Mouse (Mus musculus) cerebellum, adult 2 months (tissue): ENCODE measurements at regions not wholly inside any gene's neighbourhood (a gene's known extent, or its start where the extent isn't known, plus 50 kb on each side); places are given as distances from the start of the nearest gene placed in this dataset.

Source experiments
- DNase-seq, 2 experiments: peaks; one replicate each; pipeline ENCODE4 v3.0.0; 2021
- H3K27ac ChIP-seq: fragments of 200-500 bp; 2 replicates; pipeline ENCODE4 v1.5.1; 2012; ENCODE audit warnings: low read length, control low read depth, inconsistent platforms; ENCODE audit not compliant: insufficient read depth
- H3K27me3 ChIP-seq: fragments of 200-500 bp; 2 replicates; pipeline ENCODE4 v1.6.1; 2012; ENCODE audit warnings: inconsistent platforms, mild to moderate bottlenecking, low read length, moderate library complexity; ENCODE audit not compliant: control insufficient read depth, insufficient read depth
- H3K4me1 ChIP-seq: fragments of 200-500 bp; 2 replicates; pipeline ENCODE4 v1.6.1; 2011; ENCODE audit warnings: low read length; ENCODE audit not compliant: control insufficient read depth, insufficient read depth
- H3K4me3 ChIP-seq: fragments of 200-500 bp; replicated peaks from 2 replicates; pipeline ENCODE3; 2011; ENCODE audit warnings: mild to moderate bottlenecking, low read depth, low read length, control low read depth; ENCODE audit not compliant: insufficient read depth
- CTCF ChIP-seq: fragments of 200-500 bp; IDR thresholded peaks from 2 replicates; pipeline ENCODE4 v1.5.1; 2011; ENCODE audit warnings: low read depth, mild to moderate bottlenecking, control low read depth, low read length, moderate library complexity, borderline replicate concordance; ENCODE audit not compliant: insufficient read depth
- POLR2A ChIP-seq: fragments of 200-500 bp; IDR thresholded peaks from 2 replicates; pipeline ENCODE4 v1.6.1; 2011; ENCODE audit warnings: low read length, control low read depth, borderline replicate concordance; ENCODE audit not compliant: insufficient read depth
- WGBS: fragments of 180-500 bp; shearing (Covaris S2); methylation state at CpG from one replicate; pipeline ENCODE4 v1.1.7; 2018; 5-methylcytosine and 5-hydroxymethylcytosine counted together

- H3K4me3 ChIP-seq, result no peak overlapping the region
- no peak for TF ChIP-seq POLR2A
- no peak for TF ChIP-seq CTCF
- H3K4me1 ChIP-seq, result no peaks in the 10 kb centered on the region
- no peak for DNase-seq
- no peak overlapping the region for H3K27ac ChIP-seq
- no peaks in the 10 kb centered on the region for H3K27me3 ChIP-seq
- 92% methylated on average over 4 of the region's 4 CpGs for WGBS
Observed at GRCm38 (mm10) chr6:78599751-78600150, 131.1 kb upstream of the Reg3g start.

DNA sequence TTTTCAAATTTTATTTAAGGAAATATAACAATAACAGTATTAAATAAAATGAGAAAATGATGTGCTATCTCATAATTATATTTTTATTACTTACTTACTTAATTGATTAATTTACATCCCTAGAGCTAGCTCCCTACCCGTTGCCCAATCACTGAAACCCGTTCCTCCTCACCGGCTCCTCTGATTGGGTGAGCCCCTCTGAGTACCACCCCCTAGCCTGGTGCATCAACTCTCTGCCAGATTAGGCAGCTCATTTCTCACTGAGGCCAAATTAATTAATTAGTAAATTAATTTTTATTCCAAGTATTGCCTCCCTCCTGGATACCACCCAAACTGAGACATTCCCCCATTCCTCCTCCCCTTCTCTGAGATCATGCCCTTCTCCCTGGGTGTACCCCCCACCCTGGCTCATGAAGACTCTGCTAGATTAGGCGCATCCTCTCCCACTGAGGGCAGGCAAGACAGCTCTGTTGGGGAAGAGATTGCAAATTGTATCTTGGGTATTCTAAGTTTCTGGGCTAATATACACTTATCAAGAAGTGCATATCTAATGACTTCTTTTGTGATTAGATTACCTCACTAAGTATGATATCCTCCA is 101.4 kb upstream of the Reg3g start:
- 94% methylated on average over 4 of the region's 4 CpGs for WGBS
- TF ChIP-seq POLR2A (no peak), CTCF (no peak)

DNA sequence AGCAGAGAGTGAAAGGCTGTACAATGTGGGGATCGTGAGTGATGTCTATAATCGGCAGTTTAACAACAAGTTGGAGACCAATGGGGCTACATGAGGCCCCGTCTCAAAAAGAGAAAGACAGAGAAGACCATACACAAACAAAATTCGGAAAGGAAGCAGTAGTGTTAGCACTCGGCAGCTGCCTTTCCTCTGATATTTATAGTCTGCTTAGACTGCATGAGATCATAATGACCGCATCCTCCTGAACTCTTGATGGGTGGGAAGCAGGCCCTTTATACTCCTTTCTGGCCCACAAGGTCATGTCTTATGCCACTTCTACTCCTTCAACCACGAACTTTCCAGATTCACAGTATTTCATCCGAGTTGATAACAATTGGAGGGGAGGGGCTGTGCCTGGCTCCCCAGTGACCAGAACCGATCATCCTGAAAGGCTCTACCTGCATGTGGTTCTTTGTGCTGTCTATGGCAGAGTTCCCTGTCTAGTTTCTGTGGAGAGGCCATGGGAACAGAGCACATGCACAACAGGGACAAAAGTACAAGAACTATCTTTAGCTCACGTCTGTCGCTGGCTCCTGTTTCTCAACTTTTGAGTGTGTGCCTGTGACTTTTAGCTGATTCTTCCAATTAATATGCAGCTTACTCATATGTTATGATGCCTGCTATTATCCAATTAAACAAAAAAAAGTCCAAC is 84.5 kb upstream of the Reg3g start:
- Histone ChIP-seq H3K27ac (no peak overlapping the region), H3K27me3 (no peaks in the 10 kb centered on the region), H3K4me1 (no peaks in the 10 kb centered on the region), H3K4me3 (no peak overlapping the region)
- TF ChIP-seq POLR2A (no peak), CTCF (no peak)
- no peak for DNase-seq
- WGBS, result 15% methylated on average over 11 of the region's 11 CpGs

More for the DNA sequence above, 101.4 kb upstream of the Reg3g start:
- H3K27me3 ChIP-seq, result no peaks in the 10 kb centered on the region
- no peak for DNase-seq
- H3K4me3 ChIP-seq, result no peak overlapping the region
- no peaks in the 10 kb centered on the region for H3K4me1 ChIP-seq
- H3K27ac ChIP-seq, result no peak overlapping the region

GRCm38 (mm10) chr6:78552353-78552698 is 83.7 kb upstream of the Reg3g start:
- no peaks in the 10 kb centered on the region for H3K4me1 ChIP-seq
- TF ChIP-seq CTCF (no peak), POLR2A (no peak)
- no peak overlapping the region for H3K27ac ChIP-seq
- no peaks in the 10 kb centered on the region for H3K27me3 ChIP-seq
- WGBS, result 22% methylated on average over 5 of the region's 5 CpGs
- DNase-seq, result no peak
- H3K4me3 ChIP-seq, result no peak overlapping the region

- Histone ChIP-seq H3K27me3 (no peaks in the 10 kb centered on the region), H3K27ac (no peak overlapping the region), H3K4me3 (no peak overlapping the region), H3K4me1 (no peaks in the 10 kb centered on the region)
- 24% methylated on average over 8 of the region's 8 CpGs for WGBS
- no peak for DNase-seq
- no peak for TF ChIP-seq CTCF
- TF ChIP-seq POLR2A, result no peak
Observed at GRCm38 (mm10) chr6:78551666-78552352, 83.1 kb upstream of the Reg3g start.

DNA sequence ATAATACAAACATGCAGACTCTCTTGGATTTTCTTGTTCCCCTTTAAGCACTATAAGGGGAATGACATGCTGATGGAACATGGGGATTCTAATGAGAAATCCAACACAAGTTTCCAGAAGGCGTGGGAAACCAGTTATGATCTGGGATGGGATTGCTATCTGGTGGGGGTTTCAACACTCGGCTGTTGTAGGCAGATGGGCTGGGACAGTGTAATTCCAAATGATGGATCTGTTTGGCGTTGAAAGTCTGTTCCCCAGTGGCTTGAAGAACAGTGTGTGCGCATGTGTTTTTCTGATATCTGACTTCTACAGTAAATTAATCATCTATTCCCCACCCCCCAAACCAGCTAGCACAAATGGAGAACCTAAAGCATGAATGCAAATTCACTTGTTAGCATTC is 79.8 kb upstream of the Reg3g start:
- no peak for TF ChIP-seq CTCF
- TF ChIP-seq POLR2A, result no peak
- no peaks in the 10 kb centered on the region for H3K4me1 ChIP-seq
- no peak overlapping the region for H3K4me3 ChIP-seq
- H3K27me3 ChIP-seq, result no peaks in the 10 kb centered on the region
- 54% methylated on average over 4 of the region's 4 CpGs for WGBS
- no peak overlapping the region for H3K27ac ChIP-seq
- DNase-seq, result no peak

- TF ChIP-seq POLR2A (no peak), CTCF (no peak)
- WGBS, result 87% methylated on average over 1 of the region's 1 CpGs
- H3K4me3 ChIP-seq, result no peak overlapping the region
Observed at GRCm38 (mm10) chr6:78547721-78548120, 79.0 kb upstream of the Reg3g start.

DNA sequence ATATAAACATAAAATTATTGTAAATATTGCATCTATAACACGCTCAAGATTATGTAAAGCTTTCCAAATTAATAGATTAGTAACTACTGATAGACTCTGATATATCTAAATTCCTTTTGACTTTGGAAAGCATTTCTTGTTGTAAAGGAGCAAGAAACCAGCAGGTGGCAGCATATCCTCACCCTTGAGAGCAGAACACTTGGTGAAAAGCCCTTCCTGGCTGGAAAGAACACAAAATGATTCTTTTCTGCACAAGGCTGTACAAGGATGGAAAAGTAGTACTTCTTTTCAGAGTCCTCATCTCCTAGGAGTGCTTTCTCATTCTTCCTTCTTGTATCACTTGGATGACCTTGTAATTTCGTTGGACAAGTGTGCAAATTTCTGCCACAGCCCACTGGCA is 75.6 kb upstream of the Reg3g start:
- H3K4me3 ChIP-seq, result no peak overlapping the region
- DNase-seq, result peak; percentile 24 to 31
- H3K27ac ChIP-seq, result no peak overlapping the region
- H3K4me1 ChIP-seq, result no peaks in the 10 kb centered on the region
- 13% methylated on average over 2 of the region's 2 CpGs for WGBS
- no peaks in the 10 kb centered on the region for H3K27me3 ChIP-seq
- no peak for TF ChIP-seq POLR2A
- TF ChIP-seq CTCF, result peak; percentile 56; the same call in 1 of the 2 replicates

More at GRCm38 (mm10) chr6:78547721-78548120, 79.0 kb upstream of the Reg3g start:
- Histone ChIP-seq H3K27ac (no peak overlapping the region), H3K4me1 (no peaks in the 10 kb centered on the region), H3K27me3 (no peaks in the 10 kb centered on the region)
- no peak for DNase-seq
